Mouse (Mus musculus): ENCODE data around the gene Tshz3.

- TF ChIP-seq CTCF (IDR thresholded peaks at IDR 0.05), result no peak
- TF ChIP-seq POLR2A (IDR thresholded peaks at IDR 0.05; ENCODE audit: insufficient read depth, low read depth, low read length), result no peak
Measured at GRCm38 (mm10) chr7:36709974-36710373, 12.1 kb downstream of the Tshz3 start.

Data from heart, adult 2 months (tissue).